Mouse (Mus musculus) cerebellum, adult 2 months (tissue): ENCODE data around the gene Xrcc4.

Experiments
- CTCF ChIP-seq: fragments of 200-500 bp; IDR thresholded peaks from 2 replicates; pipeline ENCODE4 v1.5.1; 2011; ENCODE audit warnings: low read depth, mild to moderate bottlenecking, control low read depth, low read length, moderate library complexity, borderline replicate concordance; ENCODE audit not compliant: insufficient read depth
- POLR2A ChIP-seq: fragments of 200-500 bp; IDR thresholded peaks from 2 replicates; pipeline ENCODE4 v1.6.1; 2011; ENCODE audit warnings: low read length, control low read depth, borderline replicate concordance; ENCODE audit not compliant: insufficient read depth

GRCm38 (mm10) chr13:89892140-89892539 is 197.3 kb downstream of the Xrcc4 start:
- no peak for TF ChIP-seq CTCF
- TF ChIP-seq POLR2A: no peak
